Mouse (Mus musculus) spleen, adult 12 weeks (tissue): Measurements from ENCODE around the gene Slc30a4.

Experiments
- DNase-seq: peaks from one replicate; pipeline ENCODE4 v3.0.0; 2022; ENCODE audit warnings: low spot score

Slc30a4 gene

DNA sequence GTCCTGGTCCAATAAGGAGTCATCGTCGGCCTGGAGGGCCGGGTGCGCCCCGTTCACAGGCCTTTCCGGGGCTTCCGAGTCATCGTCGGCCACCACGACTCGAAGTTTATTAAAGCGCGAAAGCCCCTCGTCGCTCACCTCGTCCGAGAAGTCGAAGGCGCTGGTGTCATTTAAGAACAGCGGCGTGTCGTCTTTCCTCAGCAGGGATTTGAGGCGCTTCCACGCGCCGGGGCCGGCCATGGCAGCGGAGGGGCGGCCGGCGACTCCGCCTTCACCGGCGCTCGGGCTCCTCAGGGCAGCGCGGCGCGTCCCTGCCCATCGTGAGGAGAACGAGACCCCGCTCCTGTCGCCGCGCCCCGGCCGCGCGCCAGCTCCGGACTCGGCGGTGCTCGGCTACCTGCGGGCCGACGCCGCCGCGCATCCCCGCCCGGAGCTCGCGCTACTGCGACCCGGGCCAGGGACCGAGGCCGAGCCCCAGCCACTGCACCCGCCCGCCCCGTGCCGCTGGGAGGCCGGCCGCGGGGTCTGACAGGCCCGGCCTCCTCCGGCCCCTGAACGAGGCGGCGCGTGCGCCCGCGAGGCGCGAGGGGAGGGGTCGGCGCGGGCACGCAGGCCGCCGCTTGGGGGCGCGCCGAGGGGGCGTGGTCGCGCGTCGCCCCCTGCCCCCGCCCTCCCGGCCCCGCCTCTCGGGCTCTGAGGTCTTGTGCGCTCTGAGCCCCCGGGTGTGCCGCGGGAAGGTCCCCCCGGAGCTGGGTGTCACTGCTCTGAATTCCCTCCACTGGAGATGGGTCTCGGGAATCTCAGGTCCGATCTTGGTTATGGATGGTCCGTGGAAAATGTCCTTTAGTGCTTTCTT is at the start of gene Slc30a4:
Gene Slc30a4 (minus strand): TSS at position 483 of the 856 bp plus-strand sequence.
- no peak for DNase-seq

DNA sequence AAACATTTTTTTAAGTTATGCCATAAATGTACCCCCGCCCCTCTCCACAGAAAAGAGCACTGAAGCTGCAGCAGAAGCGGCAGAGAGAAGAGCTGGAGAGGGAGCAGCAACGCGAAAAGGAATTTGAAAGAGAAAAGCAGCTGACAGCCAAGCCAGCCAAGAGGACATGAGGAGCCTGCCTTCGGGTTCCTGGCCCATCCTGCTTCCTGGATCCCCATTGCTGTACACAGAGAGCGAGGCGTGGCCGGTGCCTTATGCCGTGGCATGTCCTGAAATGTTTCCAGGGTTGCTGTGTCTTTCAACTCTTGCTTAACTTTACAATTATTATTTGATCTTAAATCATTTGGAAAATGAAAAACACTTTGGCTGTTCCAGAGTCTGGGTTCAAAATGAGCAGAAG is 44.0 kb upstream of the Slc30a4 start:
- DNase-seq = no peak

DNA sequence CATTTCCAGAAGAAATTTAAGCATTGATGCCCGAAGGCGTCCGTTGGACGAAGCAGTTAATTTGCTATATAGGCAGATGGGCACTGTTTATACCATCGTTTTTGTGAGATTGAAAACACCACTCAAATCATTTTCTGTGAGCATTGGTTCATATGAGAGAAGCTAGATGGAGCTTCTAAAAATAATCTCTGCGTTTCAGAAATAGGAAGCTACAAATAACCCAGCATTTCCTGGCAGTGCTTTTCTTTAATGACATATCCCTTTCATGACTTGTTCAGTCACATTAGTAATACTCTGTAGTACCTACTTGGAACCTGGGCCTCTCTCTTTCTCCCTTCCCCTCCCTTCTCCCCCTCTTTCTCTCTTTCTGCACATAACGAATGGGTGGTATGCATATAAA is 36.6 kb upstream of the Slc30a4 start:
- no peak for DNase-seq

DNA sequence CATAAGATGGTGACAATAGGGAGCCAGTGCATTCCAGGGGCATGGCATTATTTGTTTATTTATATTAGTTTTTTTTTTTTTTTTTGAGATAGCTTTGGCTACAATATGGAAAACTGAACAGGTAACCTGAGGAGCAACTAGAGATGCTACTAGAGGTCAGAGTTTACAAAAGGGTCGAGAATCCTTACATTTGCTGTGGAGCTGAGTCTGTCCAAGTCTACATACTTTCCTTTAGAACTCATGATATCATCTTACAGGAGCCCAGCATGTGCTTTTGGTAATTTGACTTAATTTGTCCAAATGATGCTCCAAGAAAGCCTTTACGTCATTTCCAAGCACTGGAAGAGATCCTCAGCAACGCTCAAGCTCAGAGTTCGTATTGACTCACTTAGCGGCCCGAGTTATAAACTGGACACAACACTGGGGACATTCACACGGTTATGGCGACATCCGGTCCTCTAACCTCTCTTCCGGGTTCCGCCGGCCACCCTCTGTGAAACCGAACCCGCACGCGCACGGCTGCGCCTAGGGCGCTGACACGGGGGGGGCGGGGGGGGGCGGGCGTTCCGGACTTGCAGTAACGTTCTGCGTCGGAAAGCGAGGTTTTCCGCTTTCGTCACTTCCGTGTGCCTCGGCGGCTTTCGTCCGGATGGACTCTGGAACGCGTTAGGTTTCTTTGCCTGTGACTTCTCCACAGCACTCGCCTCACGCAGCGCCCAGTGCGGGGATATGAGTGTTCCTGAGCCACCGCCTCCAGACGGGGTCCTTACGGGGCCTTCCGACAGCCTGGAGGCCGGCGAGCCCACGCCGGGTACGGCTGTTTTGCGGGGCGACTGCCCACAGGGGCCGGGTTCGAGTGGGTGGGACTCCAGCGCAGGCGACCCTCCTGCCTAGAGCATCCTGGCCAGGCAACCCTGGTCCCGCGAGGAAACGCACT is 35.7 kb upstream of the Slc30a4 start, which contains the start of gene Bloc1s6:
Gene Bloc1s6 (plus strand): TSS at position 610 of the 937 bp plus-strand sequence.
- DNase-seq = peak; percentile 73

DNA sequence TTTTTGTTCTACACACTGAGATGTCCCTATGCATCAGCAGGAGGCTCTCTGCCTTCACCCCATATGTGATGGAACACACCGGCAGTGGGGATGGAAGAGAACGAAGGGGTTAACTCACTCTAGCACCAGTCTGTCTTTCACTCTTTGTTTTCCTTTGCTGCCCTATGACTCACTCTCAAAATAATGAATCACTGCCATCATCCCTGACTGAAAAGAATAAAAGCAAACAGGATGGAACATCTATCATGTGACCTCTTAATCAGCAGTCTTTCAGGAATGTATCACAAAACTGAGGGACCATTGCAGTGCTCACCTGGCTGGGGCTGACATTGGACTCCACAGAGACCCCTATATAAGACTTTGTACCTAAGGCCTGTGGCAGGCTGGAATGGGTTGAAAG is 29.0 kb upstream of the Slc30a4 start:
- no peak for DNase-seq

DNA sequence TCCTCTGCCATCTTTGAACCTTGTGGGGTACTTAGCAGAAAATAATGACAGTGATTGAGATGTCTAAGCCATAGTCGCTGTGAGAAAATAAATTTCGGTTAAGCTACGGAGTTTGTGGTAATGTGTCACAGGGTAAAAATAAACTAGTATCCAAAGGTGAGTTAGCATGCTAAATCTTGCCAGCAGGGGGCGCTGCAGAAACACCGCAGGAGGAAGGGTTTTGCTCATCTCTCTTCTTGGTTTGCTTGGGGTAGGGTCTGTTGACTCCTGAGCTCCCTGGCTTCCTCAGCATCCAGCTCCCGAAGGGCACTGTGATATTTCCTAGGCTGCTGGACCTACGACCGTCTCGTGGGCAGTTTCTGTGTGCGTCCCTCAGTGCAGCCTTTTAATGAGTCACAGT is 23.1 kb upstream of the Slc30a4 start:
- peak; percentile 4 for DNase-seq

DNA sequence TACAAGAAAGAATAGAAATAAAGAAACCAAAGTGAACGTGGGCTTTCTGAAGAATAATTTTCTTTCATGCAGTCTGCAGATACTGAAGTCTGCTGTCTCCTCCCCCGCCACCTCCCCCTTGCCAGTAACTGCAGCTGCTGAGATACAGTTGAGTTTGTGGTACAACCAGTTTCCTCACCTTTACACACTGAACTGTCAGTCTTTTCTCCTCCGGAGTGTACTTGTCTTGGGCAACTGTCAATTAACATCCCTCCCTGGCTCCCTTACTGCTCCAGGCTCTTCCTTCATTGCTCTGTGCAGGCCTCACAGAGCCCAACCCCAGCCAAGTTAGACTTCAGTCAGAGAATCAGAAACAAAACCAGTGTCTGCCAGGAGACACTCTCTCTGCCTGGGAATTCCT is 18.1 kb upstream of the Slc30a4 start:
- no peak for DNase-seq

DNA sequence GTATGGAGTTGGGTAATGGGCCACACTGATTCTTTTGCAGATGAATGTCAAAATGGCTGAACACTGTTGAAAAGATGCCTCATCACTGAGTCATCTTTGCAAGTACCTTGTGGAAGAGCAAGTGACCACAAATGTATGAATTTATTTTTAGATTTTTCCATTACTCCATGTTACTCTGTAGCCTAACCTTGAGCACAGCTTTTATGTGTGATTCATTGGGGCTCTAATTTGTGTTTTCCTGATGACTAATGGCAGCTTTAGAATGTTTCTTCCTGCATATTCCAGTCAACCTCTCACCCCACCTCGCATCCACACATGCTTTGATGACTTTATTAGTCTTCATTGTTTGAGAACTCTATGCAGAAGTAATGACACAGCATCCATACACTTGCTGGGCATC is 16.8 kb upstream of the Slc30a4 start:
- DNase-seq = no peak

DNA sequence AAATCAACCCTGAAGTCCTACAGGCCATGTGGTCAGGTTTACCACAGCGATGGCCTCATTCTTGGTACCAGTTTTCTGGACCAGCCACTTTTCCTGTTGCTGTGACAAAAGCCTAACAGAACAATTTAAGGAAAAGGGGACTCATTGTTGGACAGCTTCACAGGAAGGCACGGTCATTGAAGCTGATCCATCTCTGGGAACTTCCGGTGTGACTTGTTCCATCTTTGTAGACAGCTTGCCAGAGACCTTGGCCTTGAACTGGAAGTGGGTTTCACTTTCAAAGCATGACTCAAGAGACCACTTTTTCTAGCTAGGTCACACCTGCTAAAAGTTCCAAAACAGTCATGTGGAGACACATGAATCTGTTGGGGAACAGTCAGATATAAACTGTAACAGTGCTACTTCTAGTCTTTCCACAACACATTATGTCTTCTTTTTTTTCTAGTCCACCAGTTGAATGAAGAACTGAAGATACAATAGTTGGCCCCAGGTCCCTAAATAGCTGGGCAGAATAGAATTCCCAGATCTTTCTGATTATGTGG is 13.9 kb upstream of the Slc30a4 start:
- DNase-seq = no peak

DNA sequence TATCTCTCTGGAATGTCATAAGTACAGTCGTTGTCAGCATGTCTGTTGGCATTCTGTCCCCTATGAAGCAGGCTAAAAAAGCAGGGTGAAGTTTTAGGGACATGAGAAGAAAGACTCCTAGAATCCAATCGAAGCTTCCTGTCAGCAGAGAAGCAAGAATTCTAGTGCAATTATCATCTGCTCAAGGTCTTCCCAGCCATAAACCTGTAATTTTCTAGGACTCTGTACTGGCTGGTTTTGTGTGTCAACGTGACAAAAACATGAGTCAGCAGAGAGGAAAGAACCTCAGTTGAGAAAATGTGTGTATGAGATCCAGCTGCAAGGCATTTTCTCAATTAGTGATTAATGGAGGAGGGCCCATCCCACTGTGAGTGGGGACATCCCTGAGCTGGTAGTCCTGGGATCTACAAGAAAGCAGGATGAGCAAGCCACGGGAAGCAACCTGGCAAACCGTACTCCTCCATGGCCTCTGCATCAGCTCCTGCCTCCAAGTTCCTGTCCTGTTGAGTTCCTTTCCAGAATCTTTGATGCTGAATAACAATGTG is 12.8 kb upstream of the Slc30a4 start:
- no peak for DNase-seq

DNA sequence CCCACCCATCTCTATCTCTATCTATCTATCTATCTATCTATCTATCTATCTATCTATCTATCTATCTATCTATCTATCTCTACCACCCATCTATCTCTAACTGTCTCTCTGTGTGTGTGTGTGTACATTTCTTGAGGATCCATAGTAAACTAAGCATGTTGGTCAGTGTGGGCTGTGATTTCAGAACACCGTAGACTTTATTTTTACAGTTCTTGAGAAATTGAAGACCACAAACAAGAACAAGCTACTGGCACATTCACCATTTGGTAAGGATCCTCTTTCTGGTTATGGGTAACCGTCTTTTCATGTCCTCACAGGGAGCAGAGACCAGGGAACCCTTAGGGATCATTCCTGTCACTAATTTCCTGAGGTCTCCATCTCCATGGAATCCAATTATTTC is 10.4 kb upstream of the Slc30a4 start:
- DNase-seq = no peak

DNA sequence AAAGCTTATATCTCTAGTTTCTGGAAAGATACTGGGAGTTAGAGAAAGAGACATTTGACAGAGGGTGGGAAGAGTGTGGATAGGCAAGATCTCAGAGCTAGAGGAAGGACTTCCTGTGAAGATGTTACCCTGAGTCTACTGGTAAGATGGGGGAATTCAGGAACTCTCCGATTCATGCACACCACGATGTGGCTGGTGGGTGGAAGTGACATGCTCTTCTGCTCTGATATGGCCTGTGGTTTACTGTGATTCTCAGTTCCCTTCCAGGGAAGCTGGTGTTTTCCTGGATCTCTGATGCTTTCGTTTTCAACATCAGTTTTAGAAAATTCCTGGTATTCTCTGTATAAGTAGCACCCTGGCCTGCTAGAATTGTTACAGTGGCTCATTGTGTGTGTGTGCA is 9.4 kb upstream of the Slc30a4 start:
- no peak for DNase-seq

DNA sequence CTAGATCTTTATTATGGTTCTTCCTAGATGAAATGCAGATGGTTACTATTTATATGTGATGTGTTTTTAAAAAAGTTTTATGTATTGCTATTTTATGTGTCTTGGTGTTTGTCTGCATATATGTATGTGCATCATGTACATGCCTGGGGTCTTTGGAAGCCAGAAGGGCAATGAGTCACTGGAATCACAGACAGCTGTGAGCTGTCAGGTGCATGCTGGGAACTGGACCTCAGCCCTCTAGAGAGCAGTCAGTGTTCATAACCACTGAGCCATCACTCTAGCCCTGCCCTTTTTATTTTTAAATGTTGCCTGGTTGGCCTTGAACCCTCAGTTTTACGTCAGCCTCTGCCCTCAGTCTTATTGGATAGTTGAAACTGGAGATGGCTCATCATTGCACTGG is 6.7 kb upstream of the Slc30a4 start:
- no peak for DNase-seq

DNA sequence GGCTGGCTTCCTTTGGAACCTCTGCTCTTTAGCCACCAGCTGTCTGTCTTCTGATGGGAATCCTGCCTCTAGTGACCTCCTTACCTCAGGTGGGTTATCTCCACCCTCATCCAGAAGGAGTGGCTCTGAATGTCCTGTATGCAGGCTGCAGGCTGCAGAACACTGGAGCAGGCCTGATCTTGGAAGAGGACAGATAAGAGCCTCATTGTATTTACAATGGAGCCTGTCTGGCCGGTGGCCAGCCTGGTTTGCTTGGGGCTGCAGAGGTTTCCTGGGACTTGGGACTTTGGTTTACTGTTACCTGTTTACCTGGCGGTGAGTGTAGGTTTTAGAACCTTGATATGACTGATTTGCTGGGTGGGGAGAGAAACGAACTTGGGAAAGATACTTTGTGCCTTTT is 5.6 kb upstream of the Slc30a4 start:
- no peak for DNase-seq

DNA sequence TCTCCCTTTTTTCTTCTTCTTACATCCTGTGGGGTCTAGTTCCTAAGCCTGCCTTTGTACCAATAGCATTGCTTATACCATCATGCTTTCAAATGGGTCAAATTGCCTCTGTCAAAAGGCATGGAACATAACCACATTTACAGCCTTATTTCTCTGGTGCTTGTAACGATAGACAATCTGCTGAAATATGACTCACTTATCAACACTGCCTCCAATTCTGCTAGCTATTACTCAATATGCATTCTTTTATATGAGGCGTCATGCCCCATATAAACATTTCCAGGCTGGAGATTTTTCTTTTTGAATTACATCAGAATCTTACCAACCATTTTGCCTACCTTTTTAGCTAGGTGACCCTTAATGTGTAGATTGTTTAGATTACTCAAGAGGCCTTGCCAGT is 2.1 kb upstream of the Slc30a4 start:
- DNase-seq = no peak

DNA sequence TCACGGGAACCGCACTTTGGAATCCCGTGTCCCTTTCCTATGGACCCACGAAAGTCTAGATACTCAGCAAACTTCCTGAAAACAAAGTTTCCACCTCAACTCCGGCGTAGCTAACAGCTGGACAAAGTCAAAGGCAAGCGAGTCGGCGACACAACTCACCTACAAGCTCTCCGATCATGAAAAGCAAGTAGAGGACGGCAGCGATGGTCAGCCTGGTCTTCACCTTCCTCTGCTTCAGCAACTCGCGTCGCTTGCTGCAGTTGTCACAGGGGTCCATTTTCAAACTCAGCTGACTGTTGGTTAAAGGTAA is 637 bp downstream of the Slc30a4 start:
- DNase-seq = no peak

DNA sequence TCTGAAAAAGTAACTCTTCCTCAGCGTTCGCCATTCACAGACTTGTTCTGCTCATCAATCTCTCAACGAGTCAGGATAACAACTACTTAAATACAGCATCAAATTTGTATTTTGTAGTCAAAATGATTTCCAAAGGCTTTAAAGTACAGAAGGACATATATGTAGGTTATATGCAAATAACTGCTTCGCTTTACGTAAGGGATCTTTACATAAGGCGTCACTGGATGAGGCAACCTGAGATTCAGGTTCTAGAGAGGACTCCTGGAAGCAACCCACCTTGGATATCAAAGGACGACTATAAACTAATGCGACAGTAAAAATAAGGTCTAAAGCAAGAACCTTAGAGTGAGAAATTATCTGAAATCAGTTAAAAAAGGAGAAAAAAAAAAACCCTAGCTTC is 1.5 kb downstream of the Slc30a4 start:
- DNase-seq = no peak

DNA sequence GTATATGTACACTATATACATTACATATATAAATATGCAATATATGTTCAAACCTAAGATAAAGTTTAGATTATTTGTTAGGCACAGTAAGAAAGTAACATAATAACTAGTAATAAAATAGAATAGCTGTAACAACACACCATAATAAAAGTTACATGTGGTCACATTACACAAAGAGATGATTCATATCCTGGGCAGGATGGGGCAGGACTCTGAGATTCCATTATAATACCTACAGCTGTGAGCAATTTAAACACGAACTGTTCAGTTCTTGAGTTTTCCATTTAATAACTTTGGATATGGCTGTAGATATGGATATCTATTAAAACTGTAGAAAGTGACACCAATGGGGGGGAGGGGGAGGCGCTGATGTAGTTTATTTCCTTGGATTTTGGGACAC is 4.9 kb downstream of the Slc30a4 start:
- no peak for DNase-seq

DNA sequence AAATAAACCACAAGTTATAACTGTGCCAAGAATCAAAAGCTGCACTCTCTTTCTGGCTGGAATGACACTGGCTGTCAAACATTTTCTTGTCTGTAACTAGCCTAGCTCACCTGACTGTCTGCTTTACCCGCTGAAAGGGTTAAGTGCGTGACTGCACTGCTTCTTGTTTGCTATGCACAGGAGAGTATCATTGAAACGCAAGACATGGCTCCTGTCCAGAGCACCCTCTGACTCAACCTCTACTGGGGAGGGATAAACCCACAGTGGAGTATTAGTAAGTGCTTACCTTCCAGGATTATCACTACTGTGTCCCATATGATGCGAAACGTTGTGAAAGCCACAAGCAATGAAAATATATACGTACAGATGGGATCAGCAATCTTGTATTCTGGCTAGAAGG is 15.8 kb downstream of the Slc30a4 start:
- DNase-seq = no peak

DNA sequence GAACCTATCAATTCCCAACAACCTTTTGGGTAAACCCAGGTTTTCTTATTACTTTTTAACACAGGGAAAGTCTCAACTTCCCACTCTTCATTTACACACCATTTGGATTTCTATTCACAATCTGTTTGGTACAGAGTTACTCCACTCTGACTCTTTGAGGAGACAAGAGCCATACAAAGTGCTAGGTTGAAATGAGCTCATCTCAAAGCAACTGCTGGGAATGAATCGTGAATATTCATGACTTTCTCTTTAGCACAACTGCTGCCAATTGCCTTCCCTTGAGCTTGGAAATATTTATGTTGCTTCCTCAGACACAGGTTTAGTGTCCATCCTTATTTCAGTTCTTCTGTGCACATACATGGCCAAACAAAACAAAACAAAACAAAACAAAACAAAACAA is 18.8 kb downstream of the Slc30a4 start:
- DNase-seq = no peak

DNA sequence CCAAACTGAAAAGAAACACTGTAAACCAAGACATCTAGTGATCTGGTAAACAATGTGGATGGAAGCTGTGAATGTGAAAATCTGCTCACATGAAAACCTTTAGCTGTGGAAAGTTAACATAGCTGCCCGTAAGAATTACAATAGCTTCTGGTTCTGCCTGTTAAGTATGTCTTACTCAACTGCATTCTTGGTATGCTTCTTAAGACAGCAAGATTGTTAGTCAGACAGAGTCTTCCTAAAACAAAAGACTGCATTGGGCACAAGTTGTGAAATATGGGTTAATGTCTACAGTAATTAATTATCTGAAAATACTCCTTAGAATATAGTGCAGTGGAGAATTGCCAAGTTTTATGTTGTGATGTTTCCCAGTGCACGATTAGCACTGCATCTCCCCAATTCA is 19.9 kb downstream of the Slc30a4 start:
- DNase-seq = no peak

DNA sequence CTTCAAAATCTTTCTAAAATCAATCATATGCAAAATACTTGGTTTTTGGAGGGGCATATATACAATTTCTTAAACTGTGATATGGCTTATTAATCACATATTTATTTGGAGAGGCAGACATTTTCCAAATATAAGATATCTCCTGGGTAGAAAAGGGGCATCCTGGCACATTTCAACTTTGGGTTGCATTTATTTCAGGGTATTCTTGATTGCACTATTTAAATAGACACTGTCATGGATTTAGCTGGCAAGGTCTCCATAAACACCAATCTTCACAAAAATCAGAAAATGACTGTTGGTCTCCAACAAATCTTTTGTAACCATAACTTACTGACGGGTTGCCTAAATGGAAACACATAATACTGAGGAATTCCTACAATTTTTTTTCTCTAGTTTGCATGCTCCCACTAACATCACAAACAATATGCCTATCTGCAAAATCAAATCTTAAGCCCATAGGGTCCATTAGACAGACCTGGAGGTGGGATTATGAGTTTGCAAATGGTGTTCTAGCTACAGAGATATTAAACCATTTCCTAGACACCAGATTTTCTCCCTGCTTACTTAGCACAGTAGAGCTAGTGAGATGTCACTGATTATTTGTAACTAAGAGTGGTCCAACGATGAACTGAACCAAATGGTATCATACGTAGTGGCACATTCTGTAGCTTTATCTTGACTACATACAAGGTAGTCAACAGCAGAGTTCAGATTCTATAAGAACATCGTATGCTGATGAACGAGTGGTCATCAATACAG is 20.9 kb downstream of the Slc30a4 start:
- no peak for DNase-seq
